Mouse (Mus musculus) heart, embryonic 11.5 days (tissue): Measurements from ENCODE around the gene Scn4b. TPM values are rescaled to one million over a fixed set of nuclear protein-coding genes. Genes with fewer than 3 reads are reported as not detected.

ENCODE experiments used
- ATAC-seq: fragments of 200-750 bp; cut with Nextera tagmentation; replicated peaks from 2 replicates; pipeline ENCODE4 v1.8.0; 2017; ENCODE audit warnings: moderate library complexity; ENCODE audit not compliant: insufficient number of reproducible peaks, low FRiP score, low TSS enrichment
- H3K27ac ChIP-seq: fragments of 300-500 bp; sonication (generic); 2 replicates; pipeline ENCODE4 v1.5.1; 2014; ENCODE audit warnings: mild to moderate bottlenecking, low read depth, low read length
- H3K27me3 ChIP-seq: fragments of 300-500 bp; sonication (generic); 2 replicates; pipeline ENCODE4 v1.6.1; 2014; ENCODE audit warnings: mild to moderate bottlenecking, low read length, mixed read lengths; ENCODE audit not compliant: control insufficient read depth, insufficient read depth
- H3K36me3 ChIP-seq: fragments of 300-500 bp; sonication (generic); 2 replicates; pipeline ENCODE4 v1.6.1; 2014; ENCODE audit warnings: mild to moderate bottlenecking, low read length, moderate library complexity, mixed read lengths; ENCODE audit not compliant: control insufficient read depth, insufficient read depth
- H3K4me1 ChIP-seq: fragments of 300-500 bp; sonication (generic); 2 replicates; pipeline ENCODE4 v1.6.1; 2014; ENCODE audit warnings: low read length; ENCODE audit not compliant: control insufficient read depth, insufficient read depth
- H3K4me2 ChIP-seq: fragments of 300-500 bp; sonication (generic); 2 replicates; pipeline ENCODE4 v1.6.1; 2014; ENCODE audit warnings: mild to moderate bottlenecking, moderate library complexity
- H3K4me3 ChIP-seq: fragments of 300-500 bp; sonication (generic); 2 replicates; pipeline ENCODE4 v1.5.1; 2014; ENCODE audit warnings: low read depth, low read length
- H3K9ac ChIP-seq: fragments of 300-500 bp; sonication (generic); 2 replicates; pipeline ENCODE4 v1.6.1; 2014; ENCODE audit warnings: mild to moderate bottlenecking, low read depth, low read length, moderate library complexity
- H3K9me3 ChIP-seq: fragments of 300-500 bp; sonication (generic); replicated peaks from 2 replicates; pipeline ENCODE4 v1.6.1; 2016; ENCODE audit warnings: low read length; ENCODE audit not compliant: control insufficient read depth
- WGBS: fragments of 180-500 bp; shearing (Covaris S2); extraction: QIAGEN DNeasy Blood & Tissue Kit; methylation state at CpG from one replicate; pipeline ENCODE4 v1.1.7; 2014; ENCODE audit not compliant: insufficient replicate concordance; 5-methylcytosine and 5-hydroxymethylcytosine counted together
- polyA plus RNA-seq: library from polyadenylated mRNA; unstranded; fragments of >200 nt; fragmentation: Nextera tagmentation; extraction: Ambion mirVana; gene quantifications from 2 replicates; pipeline ENCODE4 v1.2.1, GENCODE M21; 2014

The Scn4b gene
- polyA plus RNA-seq, 1 experiment from 2014 or later: 0.10 TPM

GRCm38 (mm10) chr9:45139082-45139481 lies 887 bp downstream of the Scn4b start:
- H3K9ac ChIP-seq: no peak overlapping the region
- WGBS: 4% methylated on average over 7 of the region's 7 CpGs

GRCm38 (mm10) chr9:45140945-45141344 lies 2.8 kb downstream of the Scn4b start:
- H3K4me3 ChIP-seq: no peak overlapping the region
- H3K4me1 ChIP-seq: peaks cover 34% of the 10 kb centered on the region
- H3K27ac ChIP-seq: no peak overlapping the region
- 58% methylated on average over 7 of the region's 7 CpGs for WGBS
- H3K4me2 ChIP-seq: no peak overlapping the region
- H3K27me3 ChIP-seq: peaks cover 70% of the 10 kb centered on the region
- no peaks in the 10 kb centered on the region for H3K9me3 ChIP-seq
- no peak overlapping the region for H3K9ac ChIP-seq
- H3K36me3 ChIP-seq: no peaks in the 10 kb centered on the region
- no peak for ATAC-seq

More at GRCm38 (mm10) chr9:45139082-45139481, 887 bp downstream of the Scn4b start:
- Histone ChIP-seq H3K36me3 (no peaks in the 10 kb centered on the region), H3K9me3 (no peaks in the 10 kb centered on the region), H3K4me1 (peaks cover 40% of the 10 kb centered on the region), H3K27ac (no peak overlapping the region), H3K4me3 (peak overlapping the region; percentile 60), H3K4me2 (peak overlapping the region; percentile 94), H3K27me3 (peaks cover 58% of the 10 kb centered on the region)
- ATAC-seq: no peak

- no peak overlapping the region for H3K4me2 ChIP-seq
- no peaks in the 10 kb centered on the region for H3K36me3 ChIP-seq
- H3K9me3 ChIP-seq: no peaks in the 10 kb centered on the region
- H3K27ac ChIP-seq: no peak overlapping the region
- ATAC-seq: no peak
- H3K4me1 ChIP-seq: peaks cover 18% of the 10 kb centered on the region
- H3K9ac ChIP-seq: no peak overlapping the region
- H3K27me3 ChIP-seq: peaks cover 80% of the 10 kb centered on the region
- WGBS: 54% methylated on average over 3 of the region's 3 CpGs
- H3K4me3 ChIP-seq: no peak overlapping the region
Measured at GRCm38 (mm10) chr9:45142686-45143085, 4.5 kb downstream of the Scn4b start.

- Histone ChIP-seq H3K36me3 (no peaks in the 10 kb centered on the region), H3K27me3 (peaks cover 72% of the 10 kb centered on the region), H3K27ac (no peak overlapping the region), H3K4me3 (peak overlapping the region; percentile 47), H3K9me3 (no peaks in the 10 kb centered on the region), H3K4me1 (0 out of 2 replicates have a peak, but pooled peaks cover 5% of the 10 kb centered on the region), H3K9ac (peak overlapping the region; percentile 31), H3K4me2 (peak overlapping the region; percentile 81)
- WGBS: 6% methylated on average over 27 of the region's 27 CpGs
- ATAC-seq: no peak
Measured at GRCm38 (mm10) chr9:45145533-45146266, 7.5 kb downstream of the Scn4b start.

- WGBS: 2% methylated on average over 5 of the region's 5 CpGs
- peaks cover 74% of the 10 kb centered on the region for H3K27me3 ChIP-seq
- H3K4me1 ChIP-seq: 0 out of 2 replicates have a peak, but pooled peaks cover 5% of the 10 kb centered on the region
- no peaks in the 10 kb centered on the region for H3K9me3 ChIP-seq
- H3K36me3 ChIP-seq: no peaks in the 10 kb centered on the region
- H3K9ac ChIP-seq: peak overlapping the region; percentile 31; the same call in 1 of the 2 replicates
- peak overlapping the region; percentile 81 for H3K4me2 ChIP-seq
- peak overlapping the region; percentile 47 for H3K4me3 ChIP-seq
- ATAC-seq: no peak
- no peak overlapping the region for H3K27ac ChIP-seq
Measured at GRCm38 (mm10) chr9:45146267-45146597, 8.0 kb downstream of the Scn4b start.

- 0 out of 2 replicates have a peak, but pooled peaks cover 1% of the 10 kb centered on the region for H3K4me1 ChIP-seq
- no peak overlapping the region for H3K4me2 ChIP-seq
- H3K27me3 ChIP-seq: peaks cover 39% of the 10 kb centered on the region
- no peaks in the 10 kb centered on the region for H3K36me3 ChIP-seq
- WGBS: 57% methylated on average over 1 of the region's 1 CpGs
- no peak overlapping the region for H3K9ac ChIP-seq
- H3K27ac ChIP-seq: no peak overlapping the region
- ATAC-seq: no peak
- H3K9me3 ChIP-seq: no peaks in the 10 kb centered on the region
- H3K4me3 ChIP-seq: no peak overlapping the region
Measured at GRCm38 (mm10) chr9:45150933-45151332, 12.7 kb downstream of the Scn4b start.

GRCm38 (mm10) chr9:45153361-45153760 lies 15.2 kb downstream of the Scn4b start:
- H3K27ac ChIP-seq: no peak overlapping the region
- no peaks in the 10 kb centered on the region for H3K36me3 ChIP-seq
- no peak overlapping the region for H3K4me2 ChIP-seq
- H3K4me3 ChIP-seq: no peak overlapping the region
- no peak overlapping the region for H3K9ac ChIP-seq
- H3K4me1 ChIP-seq: no peaks in the 10 kb centered on the region
- H3K27me3 ChIP-seq: peaks cover 24% of the 10 kb centered on the region
- H3K9me3 ChIP-seq: peaks cover 4% of the 10 kb centered on the region
- no peak for ATAC-seq
- whole genome bisulfite sequencing: 73% methylated on average over 7 of the region's 7 CpGs

GRCm38 (mm10) chr9:45167903-45168302 lies 29.7 kb downstream of the Scn4b start:
- 54% methylated on average over 5 of the region's 5 CpGs for WGBS
- no peak overlapping the region for H3K9ac ChIP-seq
- H3K4me1 ChIP-seq: no peaks in the 10 kb centered on the region
- no peaks in the 10 kb centered on the region for H3K27me3 ChIP-seq
- H3K36me3 ChIP-seq: no peaks in the 10 kb centered on the region
- H3K27ac ChIP-seq: no peak overlapping the region
- H3K9me3 ChIP-seq: 0 out of 2 replicates have a peak, but pooled peaks cover 3% of the 10 kb centered on the region
- ATAC-seq: no peak
- H3K4me2 ChIP-seq: no peak overlapping the region
- no peak overlapping the region for H3K4me3 ChIP-seq

- WGBS: 81% methylated on average over 5 of the region's 5 CpGs
- Histone ChIP-seq H3K9ac (no peak overlapping the region), H3K4me2 (no peak overlapping the region), H3K4me1 (no peaks in the 10 kb centered on the region), H3K9me3 (0 out of 2 replicates have a peak, but pooled peaks cover 3% of the 10 kb centered on the region), H3K27me3 (no peaks in the 10 kb centered on the region), H3K4me3 (no peak overlapping the region), H3K27ac (no peak overlapping the region), H3K36me3 (no peaks in the 10 kb centered on the region)
- ATAC-seq: no peak
Measured at GRCm38 (mm10) chr9:45170150-45170549, 32.0 kb downstream of the Scn4b start.
